Mouse (Mus musculus) urinary bladder, postnatal 36 days (tissue): Measurements from ENCODE around the gene Xk.
"Not testable (repeated sequence)": the region's sequence is repeated elsewhere in the genome, so short reads cannot be mapped to it uniquely, and the experiment has no call there.

Source experiments
- DNase-seq, 2 experiments: peaks; one replicate each; pipeline ENCODE4 v3.0.0; 2022; ENCODE audit warnings: low spot score in 2 of 2, mixed read lengths in 1 of 2

Gene Xk

GRCm38 (mm10) chrX:9272460-9273361 lies at the start of gene Xk:
TSS of gene Xk (plus strand) at chrX:9272756.
- peak; percentile 16 to 25 for DNase-seq

- DNase-seq: no peak
Observed at GRCm38 (mm10) chrX:9227105-9227504, 45.5 kb upstream of the Xk start.

GRCm38 (mm10) chrX:9240737-9241591 lies 31.6 kb upstream of the Xk start:
- DNase-seq: peak in 1 of 2 experiments; percentile 21

GRCm38 (mm10) chrX:9243381-9243864 lies 29.1 kb upstream of the Xk start:
- no peak for DNase-seq

- DNase-seq: no peak
Observed at GRCm38 (mm10) chrX:9244603-9245336, 27.8 kb upstream of the Xk start.

- DNase-seq: peak in 1 of 2 experiments; percentile 19
Observed at GRCm38 (mm10) chrX:9248911-9249310, 23.6 kb upstream of the Xk start.

- DNase-seq: no peak
Observed at GRCm38 (mm10) chrX:9253990-9254389, 18.6 kb upstream of the Xk start.

GRCm38 (mm10) chrX:9254901-9255300 lies 17.7 kb upstream of the Xk start:
- no peak for DNase-seq

- no peak for DNase-seq
Observed at GRCm38 (mm10) chrX:9256766-9257165, 15.8 kb upstream of the Xk start, which contains the start of gene Gm14862. TSS of gene Gm14862 (minus strand) at chrX:9256899.

- no peak for DNase-seq
Observed at GRCm38 (mm10) chrX:9257831-9258230, 14.7 kb upstream of the Xk start.

- no peak for DNase-seq
Observed at GRCm38 (mm10) chrX:9259267-9259666, 13.3 kb upstream of the Xk start.

GRCm38 (mm10) chrX:9271112-9271511 lies 1.4 kb upstream of the Xk start:
- no peak for DNase-seq

GRCm38 (mm10) chrX:9271947-9272459 lies 553 bp upstream of the Xk start:
- no peak for DNase-seq

GRCm38 (mm10) chrX:9273377-9274002 lies 934 bp downstream of the Xk start:
- no peak for DNase-seq

- DNase-seq: no peak
Observed at GRCm38 (mm10) chrX:9274321-9274720, 1.8 kb downstream of the Xk start.

GRCm38 (mm10) chrX:9283464-9283863 lies 10.9 kb downstream of the Xk start, which contains the start of gene H2al1m:
TSS of gene H2al1m (plus strand) at chrX:9283764.
- DNase-seq: not testable (repeated sequence)

- not testable (repeated sequence) for DNase-seq
Observed at GRCm38 (mm10) chrX:9293140-9293829, 20.7 kb downstream of the Xk start.

GRCm38 (mm10) chrX:9298413-9298864 lies 25.9 kb downstream of the Xk start:
- DNase-seq: no peak

GRCm38 (mm10) chrX:9302791-9303190 lies 30.2 kb downstream of the Xk start:
- no peak for DNase-seq

- DNase-seq: no peak
Observed at GRCm38 (mm10) chrX:9303455-9303854, 30.9 kb downstream of the Xk start.
